Mouse (Mus musculus) liver, embryonic 14.5 days (tissue): ENCODE data around the gene Slc30a6. TPM values are rescaled to one million over a fixed set of nuclear protein-coding genes. Genes with fewer than 3 reads are reported as not detected.

ENCODE experiments used
- ATAC-seq: fragments of 200-750 bp; cut with Nextera tagmentation; 2 replicates; pipeline ENCODE4 v1.8.0; 2017; ENCODE audit warnings: moderate number of reproducible peaks, mild to moderate bottlenecking, moderate library complexity; ENCODE audit not compliant: insufficient read depth
- DNase-seq, 3 experiments: peaks; one replicate each; pipeline ENCODE4 v3.0.0-alpha.2; 2012 to 2013; ENCODE audit warnings: low read depth in 3 of 3, low spot score in 3 of 3
- H3K27ac ChIP-seq: fragments of 300-500 bp; sonication (generic); 2 replicates; pipeline ENCODE4 v1.5.1; 2014; ENCODE audit warnings: moderate library complexity, mild to moderate bottlenecking, control low read depth, inconsistent platforms
- H3K27me3 ChIP-seq: fragments of 300-500 bp; sonication (generic); 2 replicates; pipeline ENCODE4 v1.6.1; 2014; ENCODE audit warnings: mild to moderate bottlenecking, low read length, moderate library complexity; ENCODE audit not compliant: control insufficient read depth, insufficient read depth
- H3K36me3 ChIP-seq: fragments of 300-500 bp; sonication (generic); replicated peaks from 2 replicates; pipeline ENCODE4 v1.6.1; 2014; ENCODE audit warnings: low read depth; ENCODE audit not compliant: control insufficient read depth, insufficient read depth
- H3K4me1 ChIP-seq, 2 experiments: fragments of 200-500 bp in 1 of 2; fragments of 300-500 bp in 1 of 2; sonication (generic) in 1 of 2; replicated peaks; 2 replicates each; pipeline ENCODE4 v1.6.1; 2012 to 2014; ENCODE audit warnings: antibody characterized with exemption in 1 of 2, inconsistent platforms in 1 of 2, low read length in 1 of 2; ENCODE audit not compliant: control insufficient read depth in 2 of 2, insufficient read depth in 2 of 2
- H3K4me2 ChIP-seq: fragments of 300-500 bp; sonication (generic); 2 replicates; pipeline ENCODE4 v1.6.1; 2014; ENCODE audit warnings: low read depth, mild to moderate bottlenecking, control low read depth, moderate library complexity
- H3K4me3 ChIP-seq, 2 experiments: fragments of 200-500 bp in 1 of 2; fragments of 300-500 bp in 1 of 2; sonication (generic) in 1 of 2; 2 replicates each; pipeline ENCODE4 v1.5.1; 2012 to 2014; ENCODE audit warnings: low read depth in 2 of 2, low read length in 2 of 2, mild to moderate bottlenecking in 2 of 2, control low read depth in 1 of 2, inconsistent platforms in 1 of 2, moderate library complexity in 1 of 2; ENCODE audit not compliant: insufficient read depth in 1 of 2
- H3K9ac ChIP-seq: fragments of 300-500 bp; sonication (generic); replicated peaks from 2 replicates; pipeline ENCODE4 v1.6.1; 2014; ENCODE audit warnings: mild to moderate bottlenecking, control low read depth, moderate library complexity
- H3K9me3 ChIP-seq: fragments of 300-500 bp; sonication (generic); 2 replicates; pipeline ENCODE4 v1.6.1; 2016; ENCODE audit warnings: low read length, mixed read lengths; ENCODE audit not compliant: control insufficient read depth
- CTCF ChIP-seq: IDR thresholded peaks from 2 replicates; pipeline ENCODE4 v1.5.1; 2016; ENCODE audit warnings: antibody characterized with exemption, low read depth, control low read depth
- EP300 ChIP-seq: IDR thresholded peaks from 2 replicates; pipeline ENCODE4 v1.6.1; 2016; ENCODE audit warnings: antibody characterized with exemption, low read depth
- WGBS: fragments of 180-500 bp; shearing (Covaris S2); extraction: QIAGEN DNeasy Blood & Tissue Kit; methylation state at CpG from one replicate; pipeline ENCODE4 v1.1.7; 2014; ENCODE audit not compliant: insufficient replicate concordance; 5-methylcytosine and 5-hydroxymethylcytosine counted together
- polyA plus RNA-seq, 2 experiments: library from polyadenylated mRNA; depleted of rRNA in 1 of 2; stranded (reverse) in 1 of 2; unstranded in 1 of 2; fragments of >200 nt; fragmentation: Nextera tagmentation in 1 of 2; extraction: Ambion mirVana in 1 of 2; gene quantifications; 2 replicates each; pipeline versions ENCODE4 v1.2.1 to v1.2.3; 2012 to 2014

Slc30a6 gene
- polyA plus RNA-seq, 2 experiments: 9.1 to 14.9 TPM

DNA sequence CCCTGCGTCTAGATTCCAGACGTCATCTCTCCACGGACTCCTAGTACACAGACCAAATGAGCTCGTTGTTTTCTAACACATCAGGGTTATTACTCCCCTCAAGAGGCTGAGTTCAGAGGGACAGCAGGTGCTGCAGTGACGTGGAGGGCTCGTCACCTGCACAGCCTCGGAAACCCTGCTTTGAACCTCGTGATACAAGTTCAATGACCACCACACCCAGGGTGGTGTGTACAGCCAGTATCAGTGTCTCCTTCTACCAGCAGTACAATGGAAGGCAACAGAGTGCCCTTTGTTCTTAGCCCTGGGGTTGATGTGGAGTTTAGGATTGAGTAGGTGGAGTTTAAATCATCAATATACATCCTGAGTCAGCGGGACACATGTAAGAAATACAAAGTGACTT is 42.4 kb downstream of the Slc30a6 start:
- Histone ChIP-seq H3K9ac (no peak overlapping the region), H3K27ac (no peak overlapping the region), H3K9me3 (no peaks in the 10 kb centered on the region), H3K27me3 (no peaks in the 10 kb centered on the region), H3K36me3 (no peaks in the 10 kb centered on the region), H3K4me2 (no peak overlapping the region), H3K4me1 (no peaks in the 10 kb centered on the region), H3K4me3 (no peak overlapping the region)
- 78% methylated on average over 9 of the region's 9 CpGs for WGBS
- no peak for ATAC-seq
- no peak for DNase-seq
- no peak for TF ChIP-seq EP300

GRCm38 (mm10) chr17:74440486-74440885 is 45.1 kb downstream of the Slc30a6 start:
- H3K9ac ChIP-seq: no peak overlapping the region
- H3K27ac ChIP-seq: no peak overlapping the region
- H3K36me3 ChIP-seq: no peaks in the 10 kb centered on the region
- no peaks in the 10 kb centered on the region for H3K9me3 ChIP-seq
- TF ChIP-seq EP300 (no peak), CTCF (no peak)
- H3K4me2 ChIP-seq: no peak overlapping the region
- WGBS: 22% methylated on average over 5 of the region's 5 CpGs
- no peaks in the 10 kb centered on the region for H3K4me1 ChIP-seq
- H3K4me3 ChIP-seq: no peak overlapping the region
- H3K27me3 ChIP-seq: no peaks in the 10 kb centered on the region
- no peak for ATAC-seq
- no peak for DNase-seq

GRCm38 (mm10) chr17:74449776-74450175 is 54.4 kb downstream of the Slc30a6 start:
- Histone ChIP-seq H3K9me3 (no peaks in the 10 kb centered on the region), H3K36me3 (no peaks in the 10 kb centered on the region), H3K27ac (no peak overlapping the region), H3K4me3 (no peak overlapping the region), H3K4me1 (no peaks in the 10 kb centered on the region), H3K4me2 (no peak overlapping the region), H3K27me3 (no peaks in the 10 kb centered on the region), H3K9ac (no peak overlapping the region)
- no peak for ATAC-seq
- DNase-seq: no peak
- TF ChIP-seq CTCF: no peak
- TF ChIP-seq EP300: no peak
- 80% methylated on average over 10 of the region's 10 CpGs for WGBS

- no peaks in the 10 kb centered on the region for H3K4me1 ChIP-seq
- TF ChIP-seq EP300: no peak
- no peaks in the 10 kb centered on the region for H3K27me3 ChIP-seq
- WGBS: 28% methylated on average over 3 of the region's 3 CpGs
- no peaks in the 10 kb centered on the region for H3K9me3 ChIP-seq
- DNase-seq: no peak
- no peak for ATAC-seq
- no peak overlapping the region for H3K4me3 ChIP-seq
- no peak overlapping the region for H3K9ac ChIP-seq
- H3K36me3 ChIP-seq: no peaks in the 10 kb centered on the region
- H3K4me2 ChIP-seq: no peak overlapping the region
- H3K27ac ChIP-seq: no peak overlapping the region
These were observed 58.5 kb downstream of the Slc30a6 start for GRCm38 (mm10) chr17:74453928-74454327.

DNA sequence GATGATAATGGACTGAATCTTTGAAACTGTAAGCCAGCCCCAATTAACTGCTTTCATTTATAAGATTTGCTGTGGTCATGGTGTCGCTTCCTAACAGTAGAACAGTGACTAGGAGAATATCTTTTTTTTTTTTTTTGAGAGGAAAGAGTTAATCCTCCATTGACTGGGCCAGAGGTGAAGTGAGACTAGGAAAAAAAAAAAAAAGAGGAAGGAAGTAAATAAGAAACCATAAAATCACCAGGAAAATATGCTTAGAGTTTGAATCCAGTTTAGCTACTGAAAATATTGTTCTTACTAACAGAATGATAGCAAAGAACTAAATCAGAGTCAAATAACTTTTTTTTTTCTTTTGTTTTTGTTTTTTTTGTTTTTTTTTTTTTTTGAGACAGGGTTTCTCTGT is 59.3 kb downstream of the Slc30a6 start:
- DNase-seq (no peak), ATAC-seq (no peak)
- 37% methylated on average over 1 of the region's 1 CpGs for WGBS
- TF ChIP-seq CTCF (no peak), EP300 (no peak)
- Histone ChIP-seq H3K27ac (no peak overlapping the region), H3K4me2 (no peak overlapping the region), H3K27me3 (no peaks in the 10 kb centered on the region), H3K9me3 (no peaks in the 10 kb centered on the region), H3K4me1 (no peaks in the 10 kb centered on the region), H3K4me3 (no peak overlapping the region), H3K36me3 (no peaks in the 10 kb centered on the region), H3K9ac (no peak overlapping the region)

DNA sequence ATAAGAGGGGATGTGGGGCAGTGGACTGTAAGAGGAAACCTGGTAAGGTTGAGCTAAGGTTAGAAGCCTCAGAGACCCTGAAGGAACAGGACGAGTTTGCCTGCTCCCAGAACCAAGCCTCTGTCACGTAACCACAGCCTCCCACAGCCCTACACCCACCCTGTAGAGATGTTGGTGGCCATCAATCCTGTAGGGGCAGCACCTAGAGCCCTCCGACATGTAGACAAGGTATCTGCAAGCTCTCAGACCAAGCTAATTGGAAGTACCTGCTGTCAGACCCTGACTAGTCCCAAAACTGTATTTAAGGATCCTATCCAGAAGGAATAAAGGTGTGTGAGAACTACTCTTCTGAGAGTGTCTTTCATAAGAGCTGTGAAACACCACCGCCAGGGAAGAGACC is 60.0 kb downstream of the Slc30a6 start:
- Histone ChIP-seq H3K27me3 (no peaks in the 10 kb centered on the region), H3K4me2 (no peak overlapping the region), H3K4me3 (no peak overlapping the region), H3K9ac (no peak overlapping the region), H3K4me1 (no peaks in the 10 kb centered on the region), H3K9me3 (no peaks in the 10 kb centered on the region), H3K36me3 (no peaks in the 10 kb centered on the region), H3K27ac (no peak overlapping the region)
- ATAC-seq (no peak), DNase-seq (no peak)
- 61% methylated on average over 4 of the region's 4 CpGs for WGBS
- TF ChIP-seq EP300: no peak
- TF ChIP-seq CTCF: no peak
